Mouse (Mus musculus): ENCODE results near the gene Eif1. TPM values are rescaled to one million over a fixed set of nuclear protein-coding genes. Genes with fewer than 3 reads are reported as not detected.
A peak's percentile ranks its signal among the peaks of the same experiment; 100 is the strongest.
"Not testable (repeated sequence)": the region's sequence is repeated elsewhere in the genome, so short reads cannot be mapped to it uniquely, and the experiment has no call there.

The Eif1 gene
- polyA plus RNA-seq, 1 experiment from 2014 or later = 1,748 TPM

DNA sequence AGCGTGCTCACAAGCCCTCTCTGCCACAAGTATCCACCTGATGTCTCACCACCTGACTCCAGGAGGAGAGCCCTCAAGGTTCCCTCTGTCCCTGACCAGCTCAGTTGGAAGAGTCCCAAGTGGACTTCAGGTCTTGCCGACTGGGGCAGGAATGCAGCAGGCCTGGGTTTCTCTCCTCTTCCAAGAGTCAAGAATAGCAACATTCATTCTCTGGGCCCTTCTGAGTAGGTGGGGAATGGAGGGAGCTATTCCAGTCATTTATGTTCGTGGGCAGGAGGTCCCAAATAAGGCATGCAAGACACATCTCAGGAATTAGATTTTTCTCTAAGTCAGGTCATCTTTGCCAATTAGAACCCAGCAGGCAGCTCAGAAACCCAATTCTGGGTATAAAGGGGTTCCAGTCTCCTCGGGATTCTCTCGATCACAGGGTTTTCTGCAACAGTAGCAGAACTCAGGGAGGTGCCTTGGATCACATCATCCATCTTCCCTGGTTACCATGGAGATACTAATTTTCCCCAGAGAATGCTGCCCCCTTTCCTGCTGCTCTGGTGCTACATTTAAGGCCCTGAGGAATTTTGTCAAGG lies 7.5 kb upstream of the Eif1 start:
- Histone ChIP-seq H3K4me3 (replicated peaks) (no peak overlapping the region), H3K4me2 (replicated peaks) (no peak overlapping the region), H3K9ac (no peak overlapping the region), H3K4me1 (no peaks in the 10 kb centered on the region), H3K9me3 (replicated peaks) (no peaks in the 10 kb centered on the region), H3K36me3 (no peaks in the 10 kb centered on the region), H3K27ac (replicated peaks) (no peak overlapping the region), H3K27me3 (no peaks in the 10 kb centered on the region)
- no peak for ATAC-seq (ENCODE audit: insufficient number of reproducible peaks, low FRiP score, low TSS enrichment, low read depth)
- WGBS = 35% methylated on average over 5 of the region's 5 CpGs

- H3K4me1 ChIP-seq = no peaks in the 10 kb centered on the region
- no peaks in the 10 kb centered on the region for H3K9me3 ChIP-seq (replicated peaks)
- H3K27me3 ChIP-seq = no peaks in the 10 kb centered on the region
- no peak overlapping the region for H3K27ac ChIP-seq (replicated peaks)
- no peak overlapping the region for H3K4me3 ChIP-seq (replicated peaks)
- ATAC-seq (ENCODE audit: insufficient number of reproducible peaks, low FRiP score, low TSS enrichment, low read depth) = no peak
- H3K9ac ChIP-seq = no peak overlapping the region
- 85% methylated on average over 6 of the region's 6 CpGs for WGBS
- no peak overlapping the region for H3K4me2 ChIP-seq (replicated peaks)
- no peaks in the 10 kb centered on the region for H3K36me3 ChIP-seq
These were observed 6.3 kb upstream of the Eif1 start for GRCm38 (mm10) chr11:100313424-100313823.

GRCm38 (mm10) chr11:100315439-100315838 lies 4.2 kb upstream of the Eif1 start:
- Histone ChIP-seq H3K4me2 (replicated peaks) (no peak overlapping the region), H3K27ac (replicated peaks) (no peak overlapping the region), H3K9me3 (replicated peaks) (no peaks in the 10 kb centered on the region), H3K4me1 (0 out of 2 replicates have a peak, but pooled peaks cover 3% of the 10 kb centered on the region), H3K9ac (no peak overlapping the region), H3K36me3 (no peaks in the 10 kb centered on the region), H3K27me3 (no peaks in the 10 kb centered on the region), H3K4me3 (replicated peaks) (no peak overlapping the region)
- ATAC-seq (ENCODE audit: insufficient number of reproducible peaks, low FRiP score, low TSS enrichment, low read depth) = no peak
- WGBS = 90% methylated on average over 5 of the region's 5 CpGs

DNA sequence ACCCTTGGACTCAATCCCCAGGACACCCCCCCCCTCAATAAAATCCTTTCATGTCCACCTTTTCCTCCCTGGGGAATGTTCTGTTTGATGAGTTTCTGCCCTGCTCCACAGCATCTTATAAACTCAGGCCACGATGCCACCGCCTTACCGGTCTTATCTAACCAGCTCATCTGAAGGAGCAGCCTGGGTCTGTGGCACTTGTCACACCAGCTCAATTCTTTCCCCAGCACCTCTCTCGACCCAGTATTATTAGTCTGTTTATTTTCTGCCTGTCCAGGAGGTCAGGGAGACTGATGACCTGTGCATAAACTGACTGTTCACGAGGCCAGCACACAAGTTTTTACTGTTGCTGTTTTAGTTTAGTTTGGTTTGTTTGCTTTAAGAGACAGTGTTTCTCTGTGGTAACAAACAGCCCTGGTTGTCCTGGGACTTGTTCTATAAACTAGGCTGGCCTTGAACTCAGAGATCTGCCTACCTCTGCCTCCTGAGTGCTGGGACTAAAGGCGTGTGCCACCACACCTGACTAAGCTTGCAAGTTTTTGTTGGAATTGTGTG lies 1.8 kb upstream of the Eif1 start:
- Histone ChIP-seq H3K36me3 (peaks cover 16% of the 10 kb centered on the region), H3K27ac (replicated peaks) (no peak overlapping the region), H3K27me3 (no peaks in the 10 kb centered on the region), H3K4me3 (replicated peaks) (no peak overlapping the region), H3K4me1 (peaks cover 6% of the 10 kb centered on the region), H3K9ac (no peak overlapping the region), H3K9me3 (replicated peaks) (no peaks in the 10 kb centered on the region), H3K4me2 (replicated peaks) (no peak overlapping the region)
- 71% methylated on average over 6 of the region's 6 CpGs for WGBS
- no peak for ATAC-seq (ENCODE audit: insufficient number of reproducible peaks, low FRiP score, low TSS enrichment, low read depth)

- no peak for ATAC-seq (ENCODE audit: insufficient number of reproducible peaks, low FRiP score, low TSS enrichment, low read depth)
- Histone ChIP-seq H3K27ac (replicated peaks) (no peak overlapping the region; the same call in 1 of the 2 replicates), H3K4me3 (replicated peaks) (peak overlapping the region; percentile 79), H3K9me3 (replicated peaks) (no peaks in the 10 kb centered on the region), H3K9ac (no peak overlapping the region), H3K4me1 (peaks cover 6% of the 10 kb centered on the region), H3K4me2 (replicated peaks) (peak overlapping the region; percentile 55), H3K36me3 (peaks cover 16% of the 10 kb centered on the region), H3K27me3 (no peaks in the 10 kb centered on the region)
- 83% methylated on average over 10 of the region's 10 CpGs for WGBS
These were observed 895 bp upstream of the Eif1 start for GRCm38 (mm10) chr11:100318529-100319451.

- ATAC-seq (ENCODE audit: insufficient number of reproducible peaks, low FRiP score, low TSS enrichment, low read depth) = peak; percentile 91
These were observed 516 bp downstream of the Eif1 start for GRCm38 (mm10) chr11:100320172-100320630.

DNA sequence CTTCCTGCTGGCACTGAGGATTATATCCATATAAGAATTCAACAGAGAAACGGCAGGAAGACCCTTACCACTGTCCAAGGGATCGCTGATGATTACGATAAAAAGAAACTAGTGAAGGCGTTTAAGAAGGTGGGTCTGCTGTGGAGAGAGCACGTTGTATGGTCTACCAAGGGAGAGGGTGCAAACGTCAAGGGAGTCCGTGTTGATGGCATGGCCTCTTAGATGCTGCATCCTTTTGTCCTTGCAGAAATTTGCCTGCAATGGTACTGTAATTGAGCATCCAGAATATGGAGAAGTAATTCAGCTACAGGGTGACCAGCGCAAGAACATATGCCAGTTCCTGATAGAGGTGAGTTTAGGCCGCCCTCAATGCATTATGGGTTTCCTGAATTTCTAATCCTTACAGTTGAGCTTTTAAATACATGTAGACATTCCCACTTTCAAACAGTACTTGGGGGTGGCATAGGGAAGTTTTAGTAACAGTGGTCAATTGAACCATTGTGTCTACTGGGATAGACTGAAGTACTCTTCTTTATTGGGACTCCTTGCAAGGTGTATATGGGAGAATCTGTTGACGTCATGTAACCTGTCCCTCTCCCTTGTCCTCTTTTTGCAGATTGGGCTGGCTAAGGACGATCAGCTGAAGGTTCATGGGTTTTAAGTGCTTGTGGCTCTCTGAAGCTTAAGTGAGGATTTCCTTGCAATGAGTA lies 1.2 kb downstream of the Eif1 start:
- not testable (repeated sequence) for ATAC-seq (ENCODE audit: insufficient number of reproducible peaks, low FRiP score, low TSS enrichment, low read depth); H3K9me3 ChIP-seq (replicated peaks); H3K27me3 ChIP-seq; H3K4me1 ChIP-seq
- Histone ChIP-seq H3K36me3 (peaks cover 16% of the 10 kb centered on the region), H3K4me3 (replicated peaks) (peak overlapping the region; percentile 79), H3K9ac (peak overlapping the region; percentile 99), H3K4me2 (replicated peaks) (peak overlapping the region; percentile 66), H3K27ac (replicated peaks) (peak overlapping the region; percentile 100)
- 17% methylated on average over 11 of the region's 11 CpGs for WGBS

More at GRCm38 (mm10) chr11:100320172-100320630, 516 bp downstream of the Eif1 start:
- 0% methylated on average over 33 of the region's 40 CpGs for WGBS
- Histone ChIP-seq H3K27me3 (no peaks in the 10 kb centered on the region), H3K9me3 (replicated peaks) (no peaks in the 10 kb centered on the region), H3K4me3 (replicated peaks) (peak overlapping the region; percentile 79), H3K36me3 (peaks cover 16% of the 10 kb centered on the region), H3K4me1 (peaks cover 6% of the 10 kb centered on the region), H3K9ac (peak overlapping the region; percentile 99), H3K27ac (replicated peaks) (peak overlapping the region; percentile 100), H3K4me2 (replicated peaks) (peak overlapping the region; percentile 66)

- ATAC-seq (ENCODE audit: insufficient number of reproducible peaks, low FRiP score, low TSS enrichment, low read depth); H3K9me3 ChIP-seq (replicated peaks); H3K27ac ChIP-seq (replicated peaks); H3K4me1 ChIP-seq; H3K4me3 ChIP-seq (replicated peaks); H3K27me3 ChIP-seq; H3K4me2 ChIP-seq (replicated peaks); H3K9ac ChIP-seq: not testable (repeated sequence)
- peaks cover 16% of the 10 kb centered on the region for H3K36me3 ChIP-seq
- WGBS = 78% methylated on average over 7 of the region's 7 CpGs
These were observed 2.0 kb downstream of the Eif1 start for GRCm38 (mm10) chr11:100321479-100322305.

DNA sequence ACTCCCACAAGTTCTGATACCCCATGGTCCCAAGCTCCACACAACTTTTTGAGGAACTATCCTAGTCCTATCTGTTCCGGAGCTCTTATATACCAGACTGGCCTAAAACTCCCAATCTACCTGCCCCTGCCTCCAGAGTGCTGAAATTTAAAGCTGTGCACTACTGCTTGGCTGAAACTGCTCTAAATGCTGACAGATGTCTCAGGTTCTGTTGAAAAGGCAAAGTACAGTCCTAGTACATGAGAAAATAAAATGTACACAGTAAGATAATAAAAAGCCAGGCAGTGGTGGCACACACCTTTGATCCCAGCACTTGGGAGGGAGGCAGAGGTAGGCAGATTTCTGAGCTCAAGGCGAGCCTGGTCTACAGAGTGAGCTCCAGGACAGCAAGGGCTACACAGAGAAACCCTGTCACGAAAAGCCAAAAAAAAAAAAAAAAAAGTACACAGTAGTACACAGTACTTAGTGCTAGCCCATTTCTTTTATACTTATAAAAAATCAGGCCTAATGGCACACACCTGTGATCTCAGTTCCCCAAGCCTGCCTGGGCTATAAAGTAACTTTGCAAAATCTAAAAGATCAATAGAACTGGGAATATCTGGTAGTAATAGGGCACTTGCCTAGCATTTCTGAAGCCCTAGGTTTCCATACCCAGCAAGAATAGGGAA lies 3.0 kb downstream of the Eif1 start:
- Histone ChIP-seq H3K4me3 (replicated peaks) (no peak overlapping the region), H3K4me1 (peaks cover 6% of the 10 kb centered on the region), H3K36me3 (peaks cover 16% of the 10 kb centered on the region), H3K4me2 (replicated peaks) (no peak overlapping the region), H3K27ac (replicated peaks) (no peak overlapping the region), H3K9me3 (replicated peaks) (no peaks in the 10 kb centered on the region), H3K27me3 (no peaks in the 10 kb centered on the region), H3K9ac (no peak overlapping the region)
- no peak for ATAC-seq (ENCODE audit: insufficient number of reproducible peaks, low FRiP score, low TSS enrichment, low read depth)
- 68% methylated on average over 3 of the region's 3 CpGs for WGBS

DNA sequence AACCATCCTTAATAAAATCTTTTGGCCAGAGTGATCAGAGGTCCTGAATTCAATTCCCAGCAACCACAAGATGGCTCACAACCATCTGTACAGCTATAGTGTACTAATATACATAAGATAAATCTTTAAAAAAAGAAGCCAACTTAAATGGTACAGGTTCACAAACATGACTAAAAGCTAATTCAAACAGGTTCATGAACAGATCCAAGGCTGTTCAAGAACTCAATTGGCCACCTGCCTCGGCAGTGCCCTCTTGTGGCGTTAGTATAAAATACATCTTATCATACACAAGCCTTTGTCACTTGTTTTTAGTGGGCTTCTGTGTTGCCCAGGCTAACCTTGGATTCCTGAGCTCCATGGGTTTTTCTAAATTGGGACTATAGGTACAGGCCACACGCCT lies 3.9 kb downstream of the Eif1 start:
- 19% methylated on average over 3 of the region's 3 CpGs for WGBS
- no peak overlapping the region for H3K27ac ChIP-seq (replicated peaks)
- peaks cover 16% of the 10 kb centered on the region for H3K36me3 ChIP-seq
- H3K9ac ChIP-seq = no peak overlapping the region
- no peak for ATAC-seq (ENCODE audit: insufficient number of reproducible peaks, low FRiP score, low TSS enrichment, low read depth)
- no peaks in the 10 kb centered on the region for H3K9me3 ChIP-seq (replicated peaks)
- H3K4me3 ChIP-seq (replicated peaks) = no peak overlapping the region
- no peaks in the 10 kb centered on the region for H3K27me3 ChIP-seq
- H3K4me2 ChIP-seq (replicated peaks) = no peak overlapping the region
- peaks cover 6% of the 10 kb centered on the region for H3K4me1 ChIP-seq

Measured in embryonic facial prominence, embryonic 15.5 days (tissue).